Mouse (Mus musculus) liver, embryonic 11.5 days (tissue): ENCODE measurements around the gene Gm11634. TPM values are rescaled to one million over a fixed set of nuclear protein-coding genes. Genes with fewer than 3 reads are reported as not detected.
"Not testable (repeated sequence)": the region's sequence is repeated elsewhere in the genome, so short reads cannot be mapped to it uniquely, and the experiment has no call there.

Experiments used
- ATAC-seq: fragments of 200-750 bp; cut with Nextera tagmentation; replicated peaks from 2 replicates; pipeline ENCODE4 v1.8.0; 2017; ENCODE audit warnings: moderate number of reproducible peaks, mild to moderate bottlenecking, moderate TSS enrichment, moderate library complexity; ENCODE audit not compliant: low FRiP score
- DNase-seq: peaks from one replicate; pipeline ENCODE4 v3.0.0-alpha.2; 2017; ENCODE audit warnings: low spot score
- H3K27ac ChIP-seq: fragments of 300-500 bp; sonication (generic); 2 replicates; pipeline ENCODE4 v1.5.1; 2014; ENCODE audit warnings: mild to moderate bottlenecking, low read depth, low read length, control low read depth
- H3K27me3 ChIP-seq: fragments of 300-500 bp; sonication (generic); replicated peaks from 2 replicates; pipeline ENCODE4 v1.6.1; 2014; ENCODE audit warnings: low read length, mixed read lengths; ENCODE audit not compliant: control insufficient read depth, insufficient read depth
- H3K36me3 ChIP-seq: fragments of 300-500 bp; sonication (generic); 2 replicates; pipeline ENCODE4 v1.6.1; 2014; ENCODE audit warnings: mild to moderate bottlenecking, low read length, moderate library complexity, mixed read lengths; ENCODE audit not compliant: control insufficient read depth, insufficient read depth
- H3K4me1 ChIP-seq: fragments of 300-500 bp; sonication (generic); replicated peaks from 2 replicates; pipeline ENCODE4 v1.6.1; 2014; ENCODE audit warnings: low read length, mixed read lengths; ENCODE audit not compliant: control insufficient read depth, insufficient read depth
- H3K4me2 ChIP-seq: fragments of 300-500 bp; sonication (generic); 2 replicates; pipeline ENCODE4 v1.6.1; 2014; ENCODE audit warnings: mild to moderate bottlenecking, control low read depth, moderate library complexity
- H3K4me3 ChIP-seq: fragments of 300-500 bp; sonication (generic); 2 replicates; pipeline ENCODE4 v1.5.1; 2014; ENCODE audit warnings: low read depth, low read length, control low read depth
- H3K9ac ChIP-seq: fragments of 300-500 bp; sonication (generic); 2 replicates; pipeline ENCODE4 v1.6.1; 2014; ENCODE audit warnings: low read depth, low read length, control low read depth
- H3K9me3 ChIP-seq: fragments of 300-500 bp; sonication (generic); 2 replicates; pipeline ENCODE4 v1.6.1; 2016; ENCODE audit warnings: low read length, inconsistent platforms, mixed read lengths; ENCODE audit not compliant: control insufficient read depth
- WGBS: fragments of 180-500 bp; shearing (Covaris S2); extraction: QIAGEN DNeasy Blood & Tissue Kit; methylation state at CpG from one replicate; pipeline ENCODE4 v1.1.7; 2014; 5-methylcytosine and 5-hydroxymethylcytosine counted together
- polyA plus RNA-seq: library from polyadenylated mRNA; unstranded; fragments of >200 nt; fragmentation: Nextera tagmentation; extraction: Ambion mirVana; gene quantifications from 2 replicates; pipeline ENCODE4 v1.2.1, GENCODE M21; 2014

The Gm11634 gene
- polyA plus RNA-seq = not detected in 2 replicates

DNA sequence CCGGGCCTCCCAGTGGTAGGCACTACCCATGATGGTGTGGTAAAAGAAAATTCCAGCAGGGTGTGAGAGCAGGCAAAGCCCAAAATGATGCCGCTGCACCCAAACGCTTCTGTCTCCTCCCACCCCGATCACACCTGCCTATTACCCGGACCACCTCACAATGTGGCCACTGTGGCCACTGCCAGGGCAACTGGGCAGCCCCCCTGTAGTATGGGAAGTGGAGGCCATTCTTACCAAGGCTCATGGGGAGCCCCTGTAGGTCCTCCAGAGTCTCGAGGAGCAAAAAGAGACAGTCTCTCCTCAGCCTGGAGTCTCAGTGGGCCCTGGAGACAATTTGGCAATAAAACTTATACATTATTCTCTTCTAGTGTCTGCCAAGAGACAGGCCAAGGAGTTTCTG lies at the start of gene Gm11634:
Gene Gm11634 (minus strand): TSS at position 101 of the 400 bp plus-strand sequence.
- 73% methylated on average over 6 of the region's 6 CpGs for WGBS
- H3K27me3 ChIP-seq = no peaks in the 10 kb centered on the region
- no peaks in the 10 kb centered on the region for H3K4me1 ChIP-seq
- H3K27ac ChIP-seq = no peak within 1 kb of the TSS
- no peak for ATAC-seq
- no peak within 1 kb of the TSS for H3K9ac ChIP-seq
- H3K4me2 ChIP-seq = no peak within 1 kb of the TSS
- H3K36me3 ChIP-seq = no peaks in the 10 kb centered on the region
- H3K9me3 ChIP-seq = no peaks in the 10 kb centered on the region
- H3K4me3 ChIP-seq = no peak within 1 kb of the TSS
- no peak for DNase-seq

DNA sequence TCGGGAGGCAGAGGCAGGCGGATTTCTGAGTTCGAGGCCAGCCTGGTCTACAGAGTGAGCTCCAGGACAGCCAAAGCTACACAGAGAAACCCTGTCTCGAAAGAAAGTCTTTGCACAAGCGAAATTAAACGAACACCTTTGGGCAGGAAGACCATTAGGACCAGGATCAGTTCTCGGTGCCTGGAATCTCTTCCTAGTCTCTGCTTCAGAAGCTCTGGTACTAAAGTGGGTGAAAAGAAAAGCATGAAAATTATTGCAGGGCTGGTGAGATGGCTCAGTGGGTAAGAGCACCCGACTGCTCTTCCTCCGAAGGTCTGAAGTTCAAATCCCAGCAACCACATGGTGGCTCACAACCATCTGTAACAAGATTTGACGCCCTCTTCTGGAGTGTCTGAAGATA lies 48.0 kb upstream of the Gm11634 start:
- H3K9ac ChIP-seq, H3K4me1 ChIP-seq, H3K9me3 ChIP-seq, H3K4me3 ChIP-seq, H3K27ac ChIP-seq, H3K36me3 ChIP-seq, H3K4me2 ChIP-seq, ATAC-seq, H3K27me3 ChIP-seq, DNase-seq: not testable (repeated sequence)
- 91% methylated on average over 10 of the region's 10 CpGs for WGBS

- not testable (repeated sequence) for H3K36me3 ChIP-seq, H3K4me1 ChIP-seq, H3K9me3 ChIP-seq, H3K27me3 ChIP-seq, ATAC-seq, DNase-seq
- peak overlapping the region; percentile 55 for H3K9ac ChIP-seq
- H3K4me3 ChIP-seq = peak overlapping the region; percentile 28
- peak overlapping the region; percentile 73 for H3K27ac ChIP-seq
- peak overlapping the region; percentile 56 for H3K4me2 ChIP-seq
- WGBS = 18% methylated on average over 13 of the region's 16 CpGs
Measured at GRCm38 (mm10) chr11:101646283-101646794, 47.3 kb upstream of the Gm11634 start.

DNA sequence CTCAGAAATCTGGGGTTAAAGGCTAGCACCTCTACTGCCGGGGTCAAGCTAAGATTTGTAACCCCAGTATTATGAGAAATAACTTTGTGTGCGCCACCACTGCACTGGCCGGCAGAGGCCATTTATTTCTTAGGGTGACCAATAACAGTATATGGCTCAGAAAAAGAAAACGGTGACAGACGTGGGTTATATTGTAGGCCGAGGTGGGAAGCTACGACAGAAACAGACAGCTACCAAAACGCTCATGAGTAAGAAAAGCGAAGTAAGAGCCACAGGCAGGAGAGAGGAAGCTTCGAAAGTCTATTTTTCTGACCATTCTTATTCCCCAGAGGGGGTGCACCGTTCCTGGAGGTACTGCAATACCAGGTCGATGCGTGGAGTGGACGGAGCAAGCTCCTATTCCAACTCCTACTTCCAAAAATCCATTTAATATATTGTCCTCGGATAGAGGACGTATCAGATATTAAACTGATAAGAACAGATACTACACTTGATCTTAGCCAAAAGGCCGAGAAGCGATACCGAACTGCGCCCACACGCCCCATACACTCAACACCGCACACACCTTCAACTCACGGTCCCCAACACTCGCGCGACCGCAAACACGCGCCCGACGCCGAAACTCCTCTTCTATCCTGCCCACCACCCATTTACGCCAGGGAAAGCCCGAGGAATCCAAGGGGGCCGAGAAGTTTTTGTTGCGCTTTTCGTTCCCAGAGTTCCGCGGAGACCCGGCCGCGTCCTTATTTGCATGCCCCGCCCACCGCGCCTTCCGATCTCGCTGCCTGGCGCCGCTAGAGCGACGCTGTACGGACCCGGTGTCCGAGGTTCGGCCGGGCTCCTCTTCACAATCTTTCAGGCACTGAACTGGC lies 46.6 kb upstream of the Gm11634 start:
- peak overlapping the region; percentile 28 for H3K4me3 ChIP-seq
- not testable (repeated sequence) for H3K9me3 ChIP-seq, H3K4me1 ChIP-seq, H3K36me3 ChIP-seq, H3K27me3 ChIP-seq
- peak overlapping the region; percentile 55 for H3K9ac ChIP-seq
- ATAC-seq = peak; percentile 80
- H3K27ac ChIP-seq = peak overlapping the region; percentile 73
- H3K4me2 ChIP-seq = peak overlapping the region; percentile 56
- WGBS = under 1% methylated on average over 42 of the region's 56 CpGs
- DNase-seq = peak; percentile 80

- H3K4me3 ChIP-seq, H3K36me3 ChIP-seq, H3K4me2 ChIP-seq, H3K9me3 ChIP-seq, H3K27me3 ChIP-seq, DNase-seq, H3K9ac ChIP-seq, ATAC-seq, H3K27ac ChIP-seq, H3K4me1 ChIP-seq: not testable (repeated sequence)
- 0% methylated on average over 4 of the region's 4 CpGs for WGBS
Measured at GRCm38 (mm10) chr11:101645043-101645410, 46.0 kb upstream of the Gm11634 start.

- WGBS = 48% methylated on average over 3 of the region's 3 CpGs
- H3K27ac ChIP-seq = no peak overlapping the region
- DNase-seq (no peak), ATAC-seq (no peak)
- no peak overlapping the region for H3K4me3 ChIP-seq
- H3K9me3 ChIP-seq = no peaks in the 10 kb centered on the region
- H3K4me1 ChIP-seq = peaks cover 2% of the 10 kb centered on the region; the same call in 1 of the 2 replicates
- no peak overlapping the region for H3K4me2 ChIP-seq
- no peaks in the 10 kb centered on the region for H3K27me3 ChIP-seq
- H3K9ac ChIP-seq = no peak overlapping the region
- H3K36me3 ChIP-seq = no peaks in the 10 kb centered on the region
Measured at GRCm38 (mm10) chr11:101644591-101644990, 45.5 kb upstream of the Gm11634 start.

DNA sequence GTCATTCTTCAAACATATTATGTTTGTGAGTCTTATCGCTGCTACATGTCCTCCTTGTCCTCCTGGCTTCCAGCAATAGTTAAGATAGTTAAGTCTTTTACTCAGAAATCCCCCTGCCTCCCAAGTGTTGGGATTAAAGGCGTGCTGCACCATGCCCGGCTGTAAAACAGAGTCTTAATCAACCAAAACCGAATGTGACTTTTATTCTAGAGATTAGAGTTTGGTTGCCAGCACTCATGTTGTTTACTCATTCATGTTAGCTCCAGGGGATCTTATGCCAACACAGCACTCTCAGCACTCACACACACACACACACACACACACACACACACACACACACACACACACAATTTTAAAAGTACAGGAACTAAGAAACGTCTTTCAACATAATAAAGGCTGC lies 43.9 kb upstream of the Gm11634 start:
- H3K4me3 ChIP-seq = no peak overlapping the region

DNA sequence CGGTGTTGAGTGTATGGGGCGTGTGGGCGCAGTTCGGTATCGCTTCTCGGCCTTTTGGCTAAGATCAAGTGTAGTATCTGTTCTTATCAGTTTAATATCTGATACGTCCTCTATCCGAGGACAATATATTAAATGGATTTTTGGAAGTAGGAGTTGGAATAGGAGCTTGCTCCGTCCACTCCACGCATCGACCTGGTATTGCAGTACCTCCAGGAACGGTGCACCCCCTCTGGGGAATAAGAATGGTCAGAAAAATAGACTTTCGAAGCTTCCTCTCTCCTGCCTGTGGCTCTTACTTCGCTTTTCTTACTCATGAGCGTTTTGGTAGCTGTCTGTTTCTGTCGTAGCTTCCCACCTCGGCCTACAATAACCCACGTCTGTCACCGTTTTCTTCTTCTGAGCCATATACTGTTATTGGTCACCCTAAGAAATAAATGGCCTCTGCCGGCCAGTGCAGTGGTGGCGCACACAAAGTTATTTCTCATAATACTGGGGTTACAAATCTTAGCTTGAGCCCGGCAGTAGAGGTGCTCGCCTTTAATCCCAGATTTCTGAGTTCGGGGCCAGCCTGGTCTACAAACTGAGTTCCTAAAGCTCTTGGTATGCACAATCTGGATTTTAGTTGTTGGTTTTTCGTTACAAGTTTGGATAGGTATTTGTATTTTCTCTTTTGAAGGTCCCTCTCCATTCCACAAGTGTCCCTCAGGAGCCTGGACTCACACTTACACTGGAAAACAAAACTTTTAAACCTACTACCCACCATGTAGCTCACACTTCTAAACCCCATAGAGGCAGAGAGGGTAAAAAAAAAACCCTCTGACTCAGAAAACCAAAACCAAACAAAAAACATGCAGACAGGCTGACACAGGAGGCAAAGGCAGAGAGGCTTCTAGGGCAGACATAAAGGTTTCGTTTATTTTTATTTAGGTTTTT lies 42.9 kb upstream of the Gm11634 start:
- ATAC-seq (peak; percentile 77), DNase-seq (peak; percentile 68)
- not testable (repeated sequence) for H3K9me3 ChIP-seq, H3K4me1 ChIP-seq, H3K36me3 ChIP-seq, H3K27me3 ChIP-seq, H3K4me3 ChIP-seq, H3K4me2 ChIP-seq, H3K9ac ChIP-seq
- WGBS = 6% methylated on average over 13 of the region's 26 CpGs
- H3K27ac ChIP-seq = peak overlapping the region; percentile 70; the same call in 1 of the 2 replicates

More for the DNA sequence above, 43.9 kb upstream of the Gm11634 start:
- H3K4me2 ChIP-seq = no peak overlapping the region
- WGBS = 48% methylated on average over 5 of the region's 5 CpGs
- no peaks in the 10 kb centered on the region for H3K9me3 ChIP-seq
- peaks cover 2% of the 10 kb centered on the region; the same call in 1 of the 2 replicates for H3K4me1 ChIP-seq
- no peak overlapping the region for H3K9ac ChIP-seq
- ATAC-seq (no peak), DNase-seq (no peak)
- H3K36me3 ChIP-seq = no peaks in the 10 kb centered on the region
- no peaks in the 10 kb centered on the region for H3K27me3 ChIP-seq
- no peak overlapping the region for H3K27ac ChIP-seq
